Mouse (Mus musculus): ENCODE data around the gene Mrps24. TPM values are rescaled to one million over a fixed set of nuclear protein-coding genes. Genes with fewer than 3 reads are reported as not detected.

The Mrps24 gene
- polyA plus RNA-seq, 1 experiment: 58.6 TPM

DNA sequence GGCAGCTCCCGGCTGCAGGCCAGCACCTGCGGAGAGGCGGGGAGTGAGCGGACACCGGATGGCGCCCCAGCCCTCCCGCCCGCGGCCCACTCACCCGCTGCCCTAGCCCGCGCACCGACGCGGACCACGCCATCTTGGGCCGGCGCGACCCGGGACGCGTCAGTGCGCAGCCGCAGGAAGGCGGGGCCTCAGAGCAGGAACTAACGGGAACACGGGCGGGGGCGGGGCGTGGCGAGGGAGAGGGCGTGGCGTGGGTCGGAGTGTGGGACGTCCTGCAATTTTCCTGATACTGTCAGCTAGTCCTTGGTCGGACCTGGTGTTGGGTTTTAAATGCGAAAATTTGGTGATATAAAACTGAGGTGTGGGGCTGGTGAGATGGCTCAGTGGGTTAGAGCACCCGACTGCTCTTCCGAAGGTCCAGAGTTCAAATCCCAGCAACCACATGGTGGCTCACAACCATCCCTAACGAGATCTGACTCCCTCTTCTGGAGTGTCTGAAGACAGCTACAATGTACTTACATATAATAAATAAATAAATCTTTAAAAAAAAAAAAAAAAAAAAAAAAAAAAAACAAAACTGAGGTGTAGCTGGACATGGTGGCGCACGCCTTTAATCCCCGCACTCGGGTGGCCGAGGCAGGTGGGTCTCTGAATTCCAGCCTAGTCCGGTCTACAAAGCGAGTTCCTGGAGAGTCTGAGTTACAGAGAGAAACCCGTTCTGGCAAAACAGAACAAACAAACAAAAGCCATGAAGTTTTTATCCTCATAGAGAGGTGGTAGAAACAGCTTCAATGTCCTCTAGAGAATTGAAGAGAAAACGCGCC lies 7.7 kb downstream of the Mrps24 start:
- peak overlapping the region; percentile 95 for H3K4me3 ChIP-seq (ENCODE audit: insufficient read depth, low read length)
- TF ChIP-seq POLR2A (IDR thresholded peaks at IDR 0.05; ENCODE audit: borderline replicate concordance, low read depth, low read length) (peak; percentile 90; the same call in 1 of the 2 replicates), CTCF (IDR thresholded peaks at IDR 0.05; ENCODE audit: low read depth, low read length) (0 out of 2 replicates have a peak, but pooled peaks have one; percentile 6)
- peaks cover 8% of the 10 kb centered on the region for H3K4me1 ChIP-seq (ENCODE audit: control insufficient read depth, insufficient read depth, low read length)
- H3K27ac ChIP-seq (ENCODE audit: insufficient read depth, low read depth, low read length): no peak overlapping the region

DNA sequence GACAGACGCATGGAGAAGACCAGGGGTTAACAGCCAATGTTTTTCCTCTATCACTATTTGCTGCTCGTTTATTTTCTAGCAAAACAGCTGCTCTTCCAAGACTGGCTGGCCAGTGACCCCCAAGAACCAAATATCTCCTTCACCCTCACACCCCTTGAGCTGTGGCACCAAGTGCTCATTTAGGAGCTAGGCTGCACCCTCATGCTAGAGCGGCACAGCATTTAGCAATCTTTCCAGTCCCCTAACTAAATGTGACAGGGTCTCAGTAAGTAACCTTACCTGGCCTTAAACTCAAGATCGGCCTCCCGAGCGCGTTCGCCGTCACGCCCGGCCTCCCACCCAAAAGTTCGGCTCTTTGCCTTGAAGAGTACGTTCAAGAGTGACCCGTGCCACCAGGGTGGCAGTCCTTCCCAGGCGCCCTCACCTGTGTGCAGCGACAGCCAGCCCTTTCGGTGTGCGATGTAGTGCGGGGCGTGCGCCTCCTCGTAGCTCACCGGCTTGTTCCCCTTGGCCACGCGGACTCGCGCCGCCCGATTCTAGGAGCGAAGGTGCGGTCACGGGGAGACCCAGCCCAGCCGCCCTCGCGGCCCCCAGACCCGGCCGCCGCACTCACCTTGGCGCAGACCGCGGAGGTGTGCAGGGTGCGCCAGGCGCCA lies 8.5 kb downstream of the Mrps24 start:
- H3K4me1 ChIP-seq (ENCODE audit: control insufficient read depth, insufficient read depth, low read length): peaks cover 8% of the 10 kb centered on the region
- peak overlapping the region; percentile 95 for H3K4me3 ChIP-seq (ENCODE audit: insufficient read depth, low read length)
- H3K27ac ChIP-seq (ENCODE audit: insufficient read depth, low read depth, low read length): no peak overlapping the region
- TF ChIP-seq POLR2A (IDR thresholded peaks at IDR 0.05; ENCODE audit: borderline replicate concordance, low read depth, low read length) (no peak), CTCF (IDR thresholded peaks at IDR 0.05; ENCODE audit: low read depth, low read length) (no peak)

DNA sequence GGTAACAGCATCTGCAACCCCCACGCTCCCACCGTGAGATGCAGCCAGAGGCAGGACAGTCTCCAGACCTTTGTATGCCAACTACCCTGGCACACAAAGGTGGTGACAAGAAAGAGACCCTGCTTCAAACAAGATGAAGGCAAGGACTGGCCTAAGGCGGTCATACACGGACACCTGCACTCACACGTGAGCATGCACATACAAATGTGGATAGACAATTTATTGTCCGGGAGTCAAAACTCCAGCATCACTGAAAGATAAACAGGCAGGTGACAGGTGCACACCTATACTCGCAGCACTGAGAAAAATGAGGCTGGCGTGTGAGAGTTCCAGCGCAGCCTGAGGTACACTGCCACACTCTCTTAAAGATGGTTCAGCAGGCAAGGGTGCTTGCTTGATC lies 9.5 kb downstream of the Mrps24 start:
- Histone ChIP-seq H3K27ac (ENCODE audit: insufficient read depth, low read depth, low read length) (no peak overlapping the region), H3K4me1 (ENCODE audit: control insufficient read depth, insufficient read depth, low read length) (peaks cover 8% of the 10 kb centered on the region), H3K4me3 (ENCODE audit: insufficient read depth, low read length) (peak overlapping the region; percentile 95)
- TF ChIP-seq CTCF (IDR thresholded peaks at IDR 0.05; ENCODE audit: low read depth, low read length): no peak
- no peak for TF ChIP-seq POLR2A (IDR thresholded peaks at IDR 0.05; ENCODE audit: borderline replicate concordance, low read depth, low read length)

DNA sequence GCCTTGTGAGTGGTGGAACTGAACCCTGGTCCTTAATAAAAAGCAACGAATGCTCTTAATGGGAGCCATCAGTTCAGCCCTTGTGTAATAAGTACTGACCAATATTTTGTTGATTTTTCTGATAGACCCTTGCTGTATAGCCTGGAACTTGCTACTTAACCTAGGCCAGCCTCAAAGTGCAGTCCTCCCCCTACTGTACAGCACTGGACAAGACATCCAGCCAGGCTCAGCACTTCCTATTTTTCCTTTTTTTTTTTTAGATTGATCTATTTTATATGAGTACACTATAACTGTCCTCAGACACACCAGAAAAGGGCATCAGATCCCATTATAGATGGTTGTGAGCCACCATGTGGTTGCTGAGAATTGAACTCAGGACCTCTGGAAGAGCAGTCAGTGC lies 12.1 kb downstream of the Mrps24 start:
- TF ChIP-seq CTCF (IDR thresholded peaks at IDR 0.05; ENCODE audit: low read depth, low read length): no peak
- TF ChIP-seq POLR2A (IDR thresholded peaks at IDR 0.05; ENCODE audit: borderline replicate concordance, low read depth, low read length): no peak
- peaks cover 8% of the 10 kb centered on the region for H3K4me1 ChIP-seq (ENCODE audit: control insufficient read depth, insufficient read depth, low read length)
- no peak overlapping the region for H3K4me3 ChIP-seq (ENCODE audit: insufficient read depth, low read length)
- no peak overlapping the region for H3K27ac ChIP-seq (ENCODE audit: insufficient read depth, low read depth, low read length)

DNA sequence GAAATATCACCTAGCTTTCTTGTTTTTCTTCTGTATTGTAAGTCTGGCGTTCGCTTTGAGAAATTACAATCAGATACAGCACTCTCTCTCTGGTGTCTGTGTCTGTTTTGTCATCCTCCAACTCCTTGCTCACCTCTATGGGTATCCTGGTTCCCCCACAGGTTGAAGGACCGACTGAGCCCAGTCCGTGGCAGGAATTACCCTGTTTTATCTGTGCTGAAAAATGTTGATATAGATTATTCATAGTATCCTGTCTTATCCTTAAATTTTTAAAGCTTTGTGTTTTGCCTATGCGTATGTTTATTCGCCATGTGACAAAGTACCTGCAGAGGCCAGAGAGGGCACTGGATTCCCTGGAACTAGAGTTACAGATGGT lies 12.5 kb downstream of the Mrps24 start:
- Histone ChIP-seq H3K4me3 (ENCODE audit: insufficient read depth, low read length) (no peak overlapping the region), H3K27ac (ENCODE audit: insufficient read depth, low read depth, low read length) (no peak overlapping the region), H3K4me1 (ENCODE audit: control insufficient read depth, insufficient read depth, low read length) (peaks cover 8% of the 10 kb centered on the region)
- TF ChIP-seq POLR2A (IDR thresholded peaks at IDR 0.05; ENCODE audit: borderline replicate concordance, low read depth, low read length) (no peak), CTCF (IDR thresholded peaks at IDR 0.05; ENCODE audit: low read depth, low read length) (no peak)

DNA sequence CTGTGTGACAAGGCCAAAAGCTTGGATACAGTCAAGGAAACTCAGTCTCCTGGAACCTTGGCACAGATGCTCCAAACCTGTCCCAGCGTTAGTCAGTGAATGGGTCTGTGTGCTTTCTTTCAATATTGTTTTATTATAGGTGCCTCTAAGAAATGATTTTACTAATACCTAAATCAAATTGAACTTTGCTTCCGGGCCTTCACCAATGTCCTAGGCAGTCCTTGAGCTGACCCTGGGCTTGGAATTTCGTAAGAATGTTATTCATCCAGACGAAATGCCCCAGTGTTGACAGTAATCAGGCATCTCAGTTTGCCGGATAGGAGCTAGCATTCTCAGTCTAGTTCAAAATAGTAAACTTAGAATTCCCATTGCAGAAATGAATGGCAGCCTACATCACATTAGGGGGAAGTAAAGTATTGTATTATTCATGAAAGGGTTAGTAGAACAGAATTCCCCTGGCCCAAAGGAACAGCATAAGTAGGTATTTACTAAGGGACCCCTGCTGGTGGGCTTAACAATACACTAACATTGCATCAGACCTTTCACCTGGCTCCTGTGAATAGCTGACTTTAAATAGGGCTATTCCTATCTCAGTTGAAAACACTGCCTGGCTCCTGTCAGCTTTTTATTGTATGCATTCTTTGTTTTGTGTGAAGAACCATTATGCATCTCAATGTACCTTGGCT lies 13.1 kb downstream of the Mrps24 start:
- Histone ChIP-seq H3K4me1 (ENCODE audit: control insufficient read depth, insufficient read depth, low read length) (peaks cover 8% of the 10 kb centered on the region), H3K27ac (ENCODE audit: insufficient read depth, low read depth, low read length) (no peak overlapping the region), H3K4me3 (ENCODE audit: insufficient read depth, low read length) (no peak overlapping the region)
- TF ChIP-seq POLR2A (IDR thresholded peaks at IDR 0.05; ENCODE audit: borderline replicate concordance, low read depth, low read length) (no peak), CTCF (IDR thresholded peaks at IDR 0.05; ENCODE audit: low read depth, low read length) (no peak)

DNA sequence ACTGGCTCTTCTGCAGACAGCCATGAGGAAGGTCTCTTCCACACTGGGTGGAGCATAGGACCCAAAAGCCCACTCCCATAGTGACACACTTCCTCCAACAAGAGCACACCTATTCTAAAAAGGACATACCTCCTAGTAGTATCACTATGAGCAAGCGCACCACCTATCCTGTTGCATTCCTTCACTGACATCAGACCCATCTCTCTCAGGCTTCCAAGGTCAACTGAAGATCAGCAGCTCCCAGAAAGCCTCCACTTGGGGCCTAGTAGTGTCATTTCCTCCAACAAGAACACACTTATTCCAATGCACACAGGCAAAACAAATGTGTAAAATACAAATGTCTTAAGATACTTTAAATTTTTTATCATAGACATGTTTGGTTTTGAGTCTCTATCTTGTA lies 13.7 kb downstream of the Mrps24 start:
- H3K27ac ChIP-seq (ENCODE audit: insufficient read depth, low read depth, low read length): no peak overlapping the region
- H3K4me1 ChIP-seq (ENCODE audit: control insufficient read depth, insufficient read depth, low read length): peaks cover 8% of the 10 kb centered on the region
- TF ChIP-seq POLR2A (IDR thresholded peaks at IDR 0.05; ENCODE audit: borderline replicate concordance, low read depth, low read length) (no peak), CTCF (IDR thresholded peaks at IDR 0.05; ENCODE audit: low read depth, low read length) (no peak)
- no peak overlapping the region for H3K4me3 ChIP-seq (ENCODE audit: insufficient read depth, low read length)

DNA sequence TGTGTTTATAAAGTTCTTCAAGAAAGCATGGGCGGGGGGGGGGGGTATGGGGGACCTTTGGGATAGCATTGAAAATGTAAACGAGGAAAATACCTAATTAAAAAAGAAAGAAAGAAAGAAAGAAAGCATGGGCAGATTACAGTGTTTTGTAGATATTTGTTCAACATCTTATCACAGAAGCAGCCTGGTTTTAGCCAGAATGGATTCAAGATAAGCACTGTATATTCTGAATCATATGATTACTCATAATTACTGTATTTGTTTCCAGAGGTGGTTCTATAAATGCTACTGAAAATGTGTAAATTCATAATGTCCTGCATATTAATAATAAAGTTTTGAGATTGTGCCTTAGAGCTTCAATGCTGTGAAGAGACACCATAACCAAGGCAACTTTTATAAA lies 14.2 kb downstream of the Mrps24 start:
- peaks cover 6% of the 10 kb centered on the region for H3K4me1 ChIP-seq (ENCODE audit: control insufficient read depth, insufficient read depth, low read length)
- no peak for TF ChIP-seq POLR2A (IDR thresholded peaks at IDR 0.05; ENCODE audit: borderline replicate concordance, low read depth, low read length)
- no peak for TF ChIP-seq CTCF (IDR thresholded peaks at IDR 0.05; ENCODE audit: low read depth, low read length)
- no peak overlapping the region for H3K27ac ChIP-seq (ENCODE audit: insufficient read depth, low read depth, low read length)
- no peak overlapping the region for H3K4me3 ChIP-seq (ENCODE audit: insufficient read depth, low read length)

DNA sequence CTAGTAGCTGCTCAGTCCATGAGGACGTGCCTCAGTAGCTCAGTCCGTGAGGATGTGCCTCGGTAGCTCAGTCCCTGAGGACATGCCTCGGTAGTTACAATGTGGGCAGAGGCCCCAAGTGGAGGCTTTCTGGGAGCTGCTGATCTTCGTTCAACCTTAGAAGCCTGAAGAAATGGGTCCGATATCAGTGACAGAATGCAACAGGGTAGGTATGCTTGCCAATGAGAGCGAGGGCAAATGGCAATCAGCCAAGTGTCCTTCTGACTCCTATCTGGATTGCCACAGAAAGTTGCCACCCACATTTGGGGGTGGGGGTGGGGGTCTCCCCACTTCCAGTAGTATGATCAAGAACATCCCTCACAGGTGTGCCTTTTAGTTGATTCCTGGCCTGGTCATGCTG lies 14.7 kb downstream of the Mrps24 start:
- no peak for TF ChIP-seq CTCF (IDR thresholded peaks at IDR 0.05; ENCODE audit: low read depth, low read length)
- no peak for TF ChIP-seq POLR2A (IDR thresholded peaks at IDR 0.05; ENCODE audit: borderline replicate concordance, low read depth, low read length)
- Histone ChIP-seq H3K4me1 (ENCODE audit: control insufficient read depth, insufficient read depth, low read length) (peaks cover 2% of the 10 kb centered on the region), H3K27ac (ENCODE audit: insufficient read depth, low read depth, low read length) (no peak overlapping the region), H3K4me3 (ENCODE audit: insufficient read depth, low read length) (no peak overlapping the region)

DNA sequence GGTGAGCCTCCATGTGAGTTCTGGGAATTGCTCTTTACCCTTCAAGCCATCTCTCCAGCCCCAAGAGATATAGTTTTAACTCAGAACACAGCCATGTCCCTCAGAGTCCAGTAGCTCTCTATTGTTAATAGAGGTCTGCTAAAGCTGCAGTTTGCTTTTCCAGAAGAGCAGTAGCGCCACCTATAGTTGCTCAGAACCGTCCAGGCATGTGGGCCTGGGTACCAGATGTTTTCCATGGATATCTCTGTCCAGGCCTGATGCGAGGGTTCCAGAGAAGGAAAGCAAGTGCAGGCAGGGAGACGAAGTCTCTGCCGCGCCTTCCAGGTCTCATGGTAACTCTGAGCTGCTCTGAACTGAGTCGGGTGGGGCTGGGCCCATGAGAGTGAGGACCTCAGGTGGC lies 23.7 kb downstream of the Mrps24 start:
- Histone ChIP-seq H3K4me3 (ENCODE audit: insufficient read depth, low read length) (no peak overlapping the region), H3K4me1 (ENCODE audit: control insufficient read depth, insufficient read depth, low read length) (peaks cover 3% of the 10 kb centered on the region; the same call in 1 of the 2 replicates), H3K27ac (ENCODE audit: insufficient read depth, low read depth, low read length) (no peak overlapping the region)
- TF ChIP-seq CTCF (IDR thresholded peaks at IDR 0.05; ENCODE audit: low read depth, low read length) (peak; percentile 7; the same call in 1 of the 2 replicates), POLR2A (IDR thresholded peaks at IDR 0.05; ENCODE audit: borderline replicate concordance, low read depth, low read length) (no peak)
